Mouse (Mus musculus) lung, postnatal 0 days (tissue): ENCODE measurements around the gene Tut1. TPM values are rescaled to one million over a fixed set of nuclear protein-coding genes. Genes with fewer than 3 reads are reported as not detected.
A peak's percentile ranks its signal among the peaks of the same experiment; 100 is the strongest.

Experiments
- ATAC-seq: fragments of 200-750 bp; cut with Nextera tagmentation; 2 replicates; pipeline ENCODE4 v1.8.0; 2017; ENCODE audit warnings: moderate library complexity
- DNase-seq: peaks from one replicate; pipeline ENCODE4 v3.0.0-alpha.2; 2016; ENCODE audit warnings: low spot score
- H3K27ac ChIP-seq: fragments of 300-500 bp; sonication (generic); 2 replicates; pipeline ENCODE4 v1.5.1; 2014; ENCODE audit warnings: antibody characterized with exemption, mild to moderate bottlenecking, low read length, mixed read lengths
- H3K27me3 ChIP-seq: fragments of 300-500 bp; sonication (generic); replicated peaks from 2 replicates; pipeline ENCODE4 v1.6.1; 2014; ENCODE audit warnings: low read length, mixed read lengths; ENCODE audit not compliant: insufficient read depth
- H3K36me3 ChIP-seq: fragments of 300-500 bp; sonication (generic); 2 replicates; pipeline ENCODE4 v1.6.1; 2014; ENCODE audit warnings: low read length, mixed read lengths; ENCODE audit not compliant: insufficient read depth
- H3K4me1 ChIP-seq: fragments of 300-500 bp; sonication (generic); 2 replicates; pipeline ENCODE4 v1.6.1; 2014; ENCODE audit warnings: antibody characterized with exemption, low read depth, low read length, mixed read lengths; ENCODE audit not compliant: insufficient read depth
- H3K4me2 ChIP-seq: fragments of 300-500 bp; sonication (generic); replicated peaks from 2 replicates; pipeline ENCODE4 v1.6.1; 2014; ENCODE audit warnings: low read depth, mild to moderate bottlenecking, low read length, moderate library complexity, mixed read lengths
- H3K4me3 ChIP-seq: fragments of 300-500 bp; sonication (generic); 2 replicates; pipeline ENCODE4 v1.5.1; 2014; ENCODE audit warnings: low read depth, low read length
- H3K9ac ChIP-seq: fragments of 300-500 bp; sonication (generic); replicated peaks from 2 replicates; pipeline ENCODE4 v1.6.1; 2014; ENCODE audit warnings: low read depth, mild to moderate bottlenecking
- H3K9me3 ChIP-seq: fragments of 300-500 bp; sonication (generic); 2 replicates; pipeline ENCODE4 v1.6.1; 2016; ENCODE audit warnings: low read length, mixed read lengths
- CTCF ChIP-seq: IDR thresholded peaks from 2 replicates; pipeline ENCODE4 v1.5.1; 2016; ENCODE audit warnings: antibody characterized with exemption, mild to moderate bottlenecking
- EP300 ChIP-seq: IDR thresholded peaks from 2 replicates; pipeline ENCODE4 v1.6.1; 2016; ENCODE audit warnings: antibody characterized with exemption, mild to moderate bottlenecking, control low read depth
- WGBS: fragments of 180-500 bp; shearing (Covaris S2); extraction: QIAGEN DNeasy Blood & Tissue Kit; methylation state at CpG from one replicate; pipeline ENCODE4 v1.1.7; 2014; 5-methylcytosine and 5-hydroxymethylcytosine counted together
- polyA plus RNA-seq: library from polyadenylated mRNA; unstranded; fragments of >200 nt; fragmentation: Nextera tagmentation; extraction: Ambion mirVana; gene quantifications from 2 replicates; pipeline ENCODE4 v1.2.1, GENCODE M21; 2015

The Tut1 gene
- polyA plus RNA-seq, 1 experiment from 2014 or later = 12.8 TPM

- H3K27me3 ChIP-seq = no peaks in the 10 kb centered on the region
- peaks cover 40% of the 10 kb centered on the region for H3K4me1 ChIP-seq
- peak; percentile 87 for ATAC-seq
- TF ChIP-seq EP300 = peak; percentile 64
- TF ChIP-seq CTCF = no peak
- H3K9me3 ChIP-seq = no peaks in the 10 kb centered on the region
- 11% methylated on average over 4 of the region's 4 CpGs for WGBS
- H3K9ac ChIP-seq = no peak overlapping the region
- peak overlapping the region; percentile 81 for H3K27ac ChIP-seq
- no peak overlapping the region for H3K4me2 ChIP-seq
- no peak overlapping the region for H3K4me3 ChIP-seq
- H3K36me3 ChIP-seq = peaks cover 2% of the 10 kb centered on the region; the same call in 1 of the 2 replicates
- peak; percentile 95 for DNase-seq
Observed at GRCm38 (mm10) chr19:8983150-8983650, 29.6 kb downstream of the Tut1 start.

- Histone ChIP-seq H3K27me3 (no peaks in the 10 kb centered on the region), H3K9me3 (no peaks in the 10 kb centered on the region), H3K4me3 (no peak overlapping the region), H3K9ac (no peak overlapping the region), H3K4me1 (peaks cover 44% of the 10 kb centered on the region), H3K4me2 (no peak overlapping the region), H3K27ac (peak overlapping the region; percentile 81), H3K36me3 (no peaks in the 10 kb centered on the region)
- 11% methylated on average over 7 of the region's 7 CpGs for WGBS
- ATAC-seq (peak; percentile 55), DNase-seq (peak; percentile 97)
- TF ChIP-seq EP300 = peak; percentile 73
- TF ChIP-seq CTCF = no peak
Observed at GRCm38 (mm10) chr19:8984255-8984868, 30.7 kb downstream of the Tut1 start.

- Histone ChIP-seq H3K4me1 (peaks cover 44% of the 10 kb centered on the region), H3K9me3 (no peaks in the 10 kb centered on the region), H3K9ac (no peak overlapping the region), H3K36me3 (no peaks in the 10 kb centered on the region), H3K27me3 (no peaks in the 10 kb centered on the region), H3K4me3 (no peak overlapping the region), H3K27ac (no peak overlapping the region), H3K4me2 (no peak overlapping the region)
- TF ChIP-seq EP300 (no peak), CTCF (no peak)
- DNase-seq = peak; percentile 70
- 29% methylated on average over 5 of the region's 5 CpGs for WGBS
- ATAC-seq = no peak
Observed at GRCm38 (mm10) chr19:8985891-8986290, 32.2 kb downstream of the Tut1 start.

- Histone ChIP-seq H3K36me3 (no peaks in the 10 kb centered on the region), H3K4me1 (peaks cover 52% of the 10 kb centered on the region), H3K4me2 (0 out of 2 replicates have a peak overlapping the region, but pooled peaks have one; percentile 71), H3K9ac (0 out of 2 replicates have a peak overlapping the region, but pooled peaks have one; percentile 97), H3K9me3 (no peaks in the 10 kb centered on the region), H3K27me3 (no peaks in the 10 kb centered on the region), H3K4me3 (no peak overlapping the region), H3K27ac (peak overlapping the region; percentile 98)
- ATAC-seq = no peak
- WGBS = 43% methylated on average over 2 of the region's 2 CpGs
- DNase-seq = peak; percentile 42
- TF ChIP-seq EP300 (no peak), CTCF (no peak)
Observed at GRCm38 (mm10) chr19:8987816-8988215, 34.2 kb downstream of the Tut1 start.

- WGBS = 23% methylated on average over 15 of the region's 15 CpGs
- TF ChIP-seq CTCF = no peak
- no peak for TF ChIP-seq EP300
- peak overlapping the region; percentile 95 for H3K4me3 ChIP-seq
- H3K9me3 ChIP-seq = no peaks in the 10 kb centered on the region
- H3K4me1 ChIP-seq = peaks cover 51% of the 10 kb centered on the region
- H3K27ac ChIP-seq = peak overlapping the region; percentile 98
- ATAC-seq (no peak), DNase-seq (no peak)
- H3K27me3 ChIP-seq = no peaks in the 10 kb centered on the region
- H3K4me2 ChIP-seq = peak overlapping the region; percentile 71
- H3K36me3 ChIP-seq = no peaks in the 10 kb centered on the region
- peak overlapping the region; percentile 97 for H3K9ac ChIP-seq
Observed at GRCm38 (mm10) chr19:8988346-8989065, 34.9 kb downstream of the Tut1 start.

GRCm38 (mm10) chr19:8989066-8989566, 35.5 kb downstream of the Tut1 start, which contains the start of gene Ahnak:
TSS of gene Ahnak (plus strand) at chr19:8989284.
- ATAC-seq = peak; percentile 72
- DNase-seq = peak; percentile 92
- Histone ChIP-seq H3K4me2 (peak within 1 kb of the TSS; percentile 71), H3K27me3 (no peaks in the 10 kb centered on the region), H3K9ac (peak within 1 kb of the TSS; percentile 97), H3K4me3 (peak within 1 kb of the TSS; percentile 95), H3K9me3 (no peaks in the 10 kb centered on the region), H3K36me3 (no peaks in the 10 kb centered on the region), H3K4me1 (peaks cover 49% of the 10 kb centered on the region), H3K27ac (peak within 1 kb of the TSS; percentile 98)
- WGBS = under 1% methylated on average over 38 of the region's 42 CpGs
- TF ChIP-seq EP300 = no peak
- TF ChIP-seq CTCF = no peak
